Mouse (Mus musculus) yolk sac, embryonic 10.5 days (tissue): ENCODE data around the gene Ppp1r1b.

ENCODE experiments used
- DNase-seq: peaks from one replicate; pipeline ENCODE4 v3.0.0-alpha.2; 2017; ENCODE audit warnings: low spot score

Gene Ppp1r1b

DNA sequence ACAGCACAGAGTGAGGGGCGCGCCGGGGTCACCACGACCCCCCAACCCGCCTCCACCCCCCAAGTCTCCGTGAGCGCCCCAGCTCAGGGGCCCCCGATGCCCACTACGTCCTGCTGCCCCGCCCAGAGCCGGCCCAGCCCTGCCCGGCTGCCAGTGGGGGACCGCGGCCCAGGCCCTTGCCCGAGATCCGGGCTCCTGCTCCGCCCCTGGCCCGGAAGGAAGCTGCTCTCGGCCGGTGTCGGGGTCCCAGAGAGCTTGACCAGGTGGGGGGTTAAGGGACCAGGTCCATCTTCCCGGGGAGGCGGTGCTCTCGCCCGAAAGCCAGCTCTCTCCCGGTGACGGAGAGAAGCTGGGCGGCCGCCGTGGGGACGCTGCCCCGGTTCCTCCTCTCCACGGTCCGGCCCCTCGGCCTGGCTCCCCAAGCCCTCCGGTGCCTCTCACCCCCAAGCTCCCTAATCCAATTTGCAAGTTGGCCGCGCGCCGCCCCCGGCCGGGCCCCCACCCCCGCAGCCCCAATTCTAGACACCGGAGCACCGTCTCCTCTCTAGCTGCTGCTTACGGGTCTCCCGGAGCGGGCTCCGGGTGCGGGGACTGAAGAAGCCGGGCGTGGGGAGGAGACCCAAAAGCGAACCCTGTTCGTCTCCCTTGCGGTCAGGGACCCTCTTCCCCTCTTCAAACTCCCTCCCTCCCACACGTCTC is 19.7 kb upstream of the Ppp1r1b start:
- no peak for DNase-seq

DNA sequence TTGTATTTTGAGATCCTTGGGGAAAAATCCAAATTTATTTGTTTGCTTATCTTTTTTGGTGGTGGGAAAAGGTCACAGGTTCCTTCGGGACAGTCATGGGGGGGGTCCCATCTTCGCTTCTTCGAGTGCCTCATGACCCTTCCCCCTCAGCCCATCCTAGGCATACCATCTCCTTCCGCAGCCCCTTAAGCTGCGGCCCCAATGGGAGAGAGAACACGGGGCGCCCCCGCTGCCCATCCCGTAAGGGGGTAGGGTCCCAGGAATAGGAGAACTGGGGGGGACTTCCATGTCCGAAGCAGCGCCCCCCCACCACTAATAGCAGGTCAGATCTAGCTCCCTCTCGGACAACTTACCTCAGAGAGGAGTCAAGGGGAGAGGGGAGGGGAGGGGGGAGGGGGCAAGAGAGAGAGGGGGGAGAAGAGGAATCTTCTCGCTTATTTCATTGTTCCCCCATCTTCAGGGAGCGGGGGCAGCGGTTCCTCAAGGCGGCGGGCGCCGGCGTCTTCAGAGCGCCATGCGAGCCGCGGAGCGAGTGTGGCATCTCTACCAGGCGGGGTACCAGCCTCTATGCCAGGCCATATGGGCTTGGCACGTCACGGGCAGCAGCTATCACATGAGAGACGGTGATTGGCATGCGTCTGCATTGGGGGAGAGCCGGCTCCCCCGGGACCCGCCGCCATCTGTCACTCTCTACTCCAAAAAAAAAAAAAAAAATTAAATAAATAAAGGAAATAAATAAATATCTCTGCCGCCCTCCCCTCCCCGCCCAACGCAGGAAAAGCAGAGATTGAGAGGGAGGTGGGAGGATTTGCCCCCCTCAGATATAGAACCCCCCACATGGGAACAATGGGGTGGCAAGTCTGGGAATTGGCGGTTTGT is 18.9 kb upstream of the Ppp1r1b start, which contains the start of gene Neurod2:
Gene Neurod2 (minus strand): TSS at position 568 of the 879 bp plus-strand sequence.
- DNase-seq = no peak

DNA sequence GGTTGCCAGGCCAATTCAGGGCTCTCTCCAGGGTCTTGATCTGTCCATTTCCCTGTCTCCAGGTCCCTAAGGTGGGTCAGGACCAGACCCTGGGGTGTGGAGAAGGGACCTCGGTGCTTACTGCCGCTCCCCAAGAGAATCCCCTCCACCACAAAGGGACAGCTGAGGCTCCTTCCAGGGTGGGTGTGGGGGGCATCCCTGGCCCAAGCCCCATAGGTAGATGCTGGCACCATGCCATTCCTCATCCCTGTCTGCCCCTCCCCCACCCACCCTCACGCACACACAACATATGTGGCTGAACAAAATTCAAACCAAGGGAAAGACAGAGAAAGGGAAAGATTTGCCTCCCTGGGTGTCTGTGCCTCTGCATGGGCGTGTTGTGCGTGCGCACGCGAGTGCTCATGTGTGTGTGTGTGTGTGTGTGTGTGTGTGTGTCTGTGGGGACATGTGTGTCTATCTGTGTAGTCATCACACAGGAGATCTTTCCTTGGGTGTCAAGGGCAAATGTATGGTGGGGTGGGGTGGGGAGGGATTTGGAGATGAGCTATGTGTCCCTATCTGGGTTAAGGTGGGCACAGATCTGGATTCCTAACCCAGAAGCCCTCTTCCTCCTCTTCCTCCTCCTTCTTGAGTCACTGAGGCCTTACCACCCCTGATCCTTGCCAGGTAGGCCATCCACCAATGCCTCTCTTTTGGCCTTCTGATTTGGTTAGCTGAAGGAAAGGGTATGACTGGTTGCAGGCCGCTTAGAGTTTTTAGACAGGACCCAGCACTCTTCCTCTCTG is 18.1 kb upstream of the Ppp1r1b start:
- DNase-seq = no peak

DNA sequence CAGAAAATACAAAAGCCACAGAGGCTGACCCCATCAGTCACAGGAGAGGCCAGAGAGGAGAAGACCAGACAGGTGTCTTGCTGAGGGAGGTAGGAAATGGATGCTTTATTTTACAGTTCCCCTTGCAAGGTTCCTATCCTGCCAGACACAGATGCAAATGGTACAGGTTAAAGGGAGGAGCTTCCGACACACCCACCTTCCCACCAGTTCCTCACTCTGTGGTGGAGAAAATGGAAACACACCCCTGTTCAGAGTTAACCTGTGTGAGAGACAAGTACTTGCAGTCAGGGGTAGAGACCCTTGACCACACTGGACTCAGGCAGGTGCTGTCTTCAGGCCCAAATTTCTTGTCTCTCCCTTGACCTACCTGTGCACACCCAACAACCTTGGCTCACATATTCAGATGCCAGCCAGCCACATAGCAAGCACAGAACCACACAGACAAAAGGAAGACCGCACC is 17.4 kb upstream of the Ppp1r1b start:
- DNase-seq = no peak

DNA sequence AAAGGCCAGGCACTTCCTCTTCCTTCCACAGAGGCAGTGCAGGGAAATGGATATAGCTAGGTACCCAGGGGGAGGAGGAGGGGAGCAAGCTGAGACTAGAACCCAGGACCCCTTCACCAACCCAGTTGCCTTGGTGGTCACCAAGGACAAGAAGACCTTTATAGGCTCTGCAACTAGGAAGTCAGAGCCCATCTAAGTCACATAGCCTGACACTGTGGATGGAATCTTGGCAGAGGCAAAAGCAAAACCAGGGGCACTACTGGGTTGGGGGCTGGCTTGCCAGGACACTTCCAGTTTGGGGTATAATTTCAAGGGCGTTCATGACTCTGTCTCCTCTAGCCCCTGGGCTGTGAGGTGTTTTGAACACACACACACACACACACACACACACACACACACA is 16.8 kb upstream of the Ppp1r1b start:
- DNase-seq = no peak

DNA sequence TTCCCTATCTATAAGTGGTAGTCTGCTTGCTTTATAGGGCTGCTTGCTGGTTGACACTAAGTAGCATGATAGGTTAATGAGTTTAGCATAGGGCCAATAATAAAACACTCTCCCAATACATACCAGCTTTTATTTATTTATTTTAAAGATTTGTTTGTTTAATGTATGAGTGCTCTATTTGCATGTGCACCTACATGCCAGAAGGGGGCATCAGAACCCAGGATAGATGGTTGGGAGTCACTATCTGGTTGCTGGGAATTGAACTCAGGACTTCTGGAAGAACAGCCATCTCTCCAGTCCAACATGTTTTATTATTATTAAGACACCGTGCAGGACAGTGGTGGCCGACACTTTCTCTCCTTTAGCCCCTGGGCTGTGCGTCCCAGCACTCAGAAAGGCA is 16.0 kb upstream of the Ppp1r1b start:
- DNase-seq = no peak

DNA sequence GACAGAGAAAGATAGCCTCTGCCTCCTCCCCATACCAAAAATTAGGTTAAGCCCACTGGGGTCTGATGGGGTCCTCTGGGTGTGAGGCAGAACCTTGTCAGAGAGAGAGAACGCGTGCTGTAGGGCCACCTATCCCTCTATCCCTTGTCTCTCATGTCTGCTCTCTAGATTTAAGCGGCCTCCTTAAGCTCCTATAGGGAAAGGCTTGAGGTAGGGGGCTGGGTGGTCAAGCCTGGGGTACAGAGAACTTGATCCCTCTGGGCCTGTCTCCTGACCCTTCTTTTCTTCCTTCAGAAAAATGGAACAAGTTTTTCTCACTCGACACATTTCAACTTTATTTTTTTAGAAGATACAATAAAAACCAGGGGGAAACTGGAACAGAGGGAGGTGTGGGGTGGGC is 15.4 kb upstream of the Ppp1r1b start:
- no peak for DNase-seq

DNA sequence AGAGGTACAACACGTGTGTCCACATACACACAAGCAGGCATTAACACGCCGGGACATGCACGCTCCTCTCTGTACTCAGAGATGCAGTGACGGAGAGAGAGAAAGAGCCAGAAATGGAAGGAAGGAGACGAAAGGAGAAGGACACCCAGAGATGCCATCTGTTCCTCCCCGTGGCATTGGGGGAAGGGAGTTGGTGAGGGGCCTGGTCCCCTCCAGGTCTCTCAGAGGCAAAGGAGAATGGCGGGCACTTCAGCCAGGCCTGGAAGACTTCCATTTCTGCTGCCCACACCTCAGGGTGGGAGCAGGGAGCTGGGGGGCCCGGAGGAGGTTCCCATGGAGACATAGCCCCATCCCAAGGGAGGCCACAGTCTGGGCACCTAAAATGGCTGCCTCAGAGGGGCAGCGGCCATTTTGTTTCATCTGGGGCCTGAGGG is 14.9 kb upstream of the Ppp1r1b start:
- DNase-seq = no peak

DNA sequence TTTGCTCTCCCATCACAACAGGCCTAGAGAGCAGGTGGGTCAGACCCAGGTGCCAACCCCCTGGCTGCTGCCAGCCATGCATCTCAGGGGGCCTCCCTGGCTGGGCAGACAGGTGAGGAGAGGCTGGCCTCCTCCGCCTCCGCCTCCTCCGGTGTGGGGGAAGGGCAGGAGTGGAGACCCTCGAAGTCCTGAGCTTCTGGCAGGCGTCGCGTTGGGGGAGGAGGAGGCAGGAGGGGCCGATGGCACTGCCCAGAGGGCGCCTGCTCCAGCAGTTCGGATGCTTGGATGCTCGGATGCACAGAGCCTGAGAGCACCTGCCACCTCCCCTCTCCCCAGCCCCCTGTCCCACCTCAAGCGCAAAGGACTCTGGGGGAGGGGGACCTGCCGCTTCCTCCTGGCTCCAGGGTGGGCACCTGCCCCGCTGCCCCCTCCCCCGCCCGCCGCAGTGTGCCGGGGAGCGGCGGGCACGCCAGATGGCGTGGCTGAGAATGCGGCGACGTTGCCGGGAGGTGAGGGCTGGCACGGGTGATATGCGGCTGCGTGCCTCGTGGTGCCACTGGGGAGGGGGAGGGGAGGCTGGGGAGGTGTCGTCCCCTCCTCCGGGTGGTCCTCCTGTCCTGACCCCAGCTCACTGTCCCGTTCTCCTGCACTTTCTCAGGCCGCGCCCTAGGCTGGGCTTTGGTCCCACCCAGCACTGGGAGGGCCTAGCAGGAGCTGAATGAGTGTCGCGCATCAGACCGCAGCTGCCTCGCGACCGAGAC is 14.0 kb upstream of the Ppp1r1b start:
- DNase-seq = no peak

DNA sequence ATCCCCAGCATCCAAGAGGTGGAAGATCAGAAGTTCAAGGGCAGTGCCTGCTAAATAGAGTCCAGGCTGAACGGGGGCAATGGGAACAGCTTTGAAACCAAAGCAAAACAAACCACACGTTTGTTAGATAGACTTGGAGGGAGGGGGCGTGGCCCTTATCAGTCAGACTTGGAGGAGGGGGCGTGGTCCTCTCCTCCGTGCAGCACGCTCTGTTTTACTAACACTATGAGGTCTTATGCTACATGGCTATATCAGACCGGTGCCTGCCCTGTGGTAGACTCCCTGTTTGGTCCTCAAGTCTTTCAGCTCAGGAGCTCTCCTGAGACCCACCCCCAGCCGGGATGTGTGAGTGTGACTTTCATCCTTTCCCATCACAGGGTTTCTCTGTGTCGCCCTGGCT is 13.0 kb upstream of the Ppp1r1b start:
- DNase-seq = no peak

DNA sequence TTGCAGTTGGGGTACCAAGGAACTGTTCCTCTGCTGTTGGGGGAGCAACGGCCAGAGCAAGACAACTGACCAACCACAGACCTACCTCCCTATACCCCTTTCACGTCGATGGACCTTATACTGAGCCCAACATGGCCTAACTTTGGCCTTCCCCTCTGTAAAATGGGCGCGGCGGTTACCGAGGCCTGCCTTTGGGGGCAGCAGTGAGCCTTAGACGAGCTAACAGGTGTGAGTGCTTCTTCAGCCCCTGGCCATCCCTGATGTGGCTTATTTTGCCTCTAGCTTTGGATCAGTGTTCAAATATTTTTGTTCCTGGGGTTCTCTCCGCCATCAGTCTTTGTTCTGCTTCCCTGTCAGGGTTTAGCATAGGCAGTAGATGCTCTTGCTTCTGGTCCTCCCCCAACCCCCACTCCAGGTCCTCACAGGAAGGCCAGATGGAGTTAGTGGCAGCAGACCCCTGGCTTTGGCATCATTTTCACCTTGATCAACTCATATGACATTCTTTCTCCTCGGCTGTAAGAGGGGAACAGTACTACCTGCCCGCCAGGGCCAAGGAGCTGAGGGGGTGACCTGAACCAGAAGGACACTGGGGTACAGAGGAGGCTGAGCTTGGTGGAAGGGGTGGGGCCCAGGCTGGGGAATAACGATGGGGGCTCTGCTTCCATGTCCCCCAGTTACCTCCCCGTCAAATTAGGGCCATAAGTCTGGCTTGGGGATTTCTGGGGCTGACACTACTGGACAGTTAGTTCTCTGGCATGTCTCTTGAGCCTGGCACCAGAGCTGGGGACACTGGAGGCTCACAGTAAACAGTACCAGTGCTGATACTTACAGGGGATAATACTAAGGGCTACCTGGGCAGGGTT is 11.7 kb upstream of the Ppp1r1b start:
- no peak for DNase-seq

DNA sequence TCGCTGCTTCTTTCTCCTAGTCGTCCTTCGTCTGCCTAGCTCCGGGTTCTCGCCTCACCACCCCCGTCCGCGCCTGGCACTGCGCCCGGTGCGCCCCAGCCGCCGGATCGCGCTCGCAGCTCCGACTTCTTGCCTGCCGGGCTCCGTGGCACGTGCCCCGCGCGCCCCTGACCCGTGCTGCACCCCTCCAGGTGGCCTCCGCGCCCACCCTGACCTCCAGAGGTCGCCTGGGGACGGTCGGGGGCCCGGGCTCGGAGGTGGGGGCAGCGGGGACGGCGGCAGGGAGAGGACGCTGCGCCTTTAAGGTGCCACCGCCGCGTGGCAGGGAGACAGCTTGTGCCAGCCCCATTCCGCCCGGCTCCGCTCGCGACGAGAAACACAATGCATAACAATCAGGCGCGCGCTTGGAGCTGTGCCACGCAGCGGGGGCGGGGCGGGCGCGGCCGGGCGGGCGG is 9.7 kb upstream of the Ppp1r1b start:
- DNase-seq = no peak

DNA sequence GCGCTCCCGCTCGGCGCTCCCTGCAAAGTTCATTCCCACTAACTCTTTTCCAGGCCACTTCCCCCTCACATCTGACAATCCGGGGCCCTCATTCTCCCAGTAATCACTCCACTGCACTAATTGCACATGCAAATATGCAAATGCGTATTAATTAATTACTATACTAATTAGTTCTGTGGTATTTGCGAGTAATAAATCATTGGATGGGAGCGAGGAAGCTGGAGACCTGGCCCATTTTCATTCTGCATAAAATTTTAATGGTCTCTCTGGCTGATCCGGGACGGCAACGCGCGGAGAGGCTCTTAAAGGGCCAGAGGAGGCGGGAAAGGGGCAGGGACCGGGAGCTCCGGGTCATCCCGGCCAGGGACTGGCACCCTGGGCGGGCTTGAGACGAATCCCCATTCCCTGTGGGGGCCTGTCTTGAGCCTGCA is 9.1 kb upstream of the Ppp1r1b start:
- no peak for DNase-seq

DNA sequence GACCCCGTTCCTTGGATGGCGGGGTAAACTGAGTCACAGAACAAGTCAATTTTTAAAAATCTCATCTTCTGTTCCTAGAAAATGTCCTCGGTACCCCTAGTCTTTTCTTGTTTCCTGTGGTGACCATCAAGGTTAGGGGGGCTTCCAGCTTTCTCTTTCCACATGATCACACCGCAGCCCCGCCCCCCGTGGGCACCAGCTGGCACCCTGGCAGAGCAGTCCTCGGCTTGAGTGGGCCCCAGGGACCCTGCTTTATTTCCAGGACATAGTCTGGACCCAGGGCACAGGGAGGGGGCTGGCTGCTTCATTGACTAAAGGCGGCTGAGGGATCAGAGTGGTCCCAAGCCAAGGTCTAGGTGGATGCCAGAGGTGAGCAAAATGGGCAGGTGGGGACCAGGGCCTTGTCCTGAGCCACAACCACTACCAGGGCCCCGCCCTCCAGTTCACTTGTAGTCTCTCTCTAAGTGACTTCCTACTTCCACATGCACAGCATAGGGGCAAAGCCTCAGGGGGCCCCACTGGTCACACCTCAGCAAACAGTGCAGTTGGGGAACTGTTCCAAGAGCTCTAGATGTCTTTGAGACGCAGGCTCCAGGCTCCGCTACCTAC is 8.4 kb upstream of the Ppp1r1b start:
- DNase-seq = no peak

DNA sequence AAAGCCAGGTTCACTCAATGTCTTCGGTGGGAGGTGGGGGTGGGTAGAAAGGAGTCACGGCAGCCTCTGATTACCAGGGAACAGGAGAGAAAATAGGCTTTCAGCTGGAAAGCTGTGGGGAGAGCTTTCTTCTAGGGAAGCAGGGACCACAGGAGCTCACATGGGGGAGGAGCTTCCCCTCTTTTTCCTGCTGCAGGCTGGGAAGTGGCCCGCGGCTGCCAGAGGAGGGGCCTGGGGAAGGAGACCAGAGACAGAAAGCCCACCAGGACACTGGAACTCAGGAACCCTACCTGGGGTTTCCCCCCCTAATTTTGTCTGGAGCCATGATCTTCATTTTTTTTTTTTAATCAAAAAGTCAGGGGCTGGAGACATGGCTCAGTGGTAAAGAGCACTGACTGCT is 7.6 kb upstream of the Ppp1r1b start:
- no peak for DNase-seq

DNA sequence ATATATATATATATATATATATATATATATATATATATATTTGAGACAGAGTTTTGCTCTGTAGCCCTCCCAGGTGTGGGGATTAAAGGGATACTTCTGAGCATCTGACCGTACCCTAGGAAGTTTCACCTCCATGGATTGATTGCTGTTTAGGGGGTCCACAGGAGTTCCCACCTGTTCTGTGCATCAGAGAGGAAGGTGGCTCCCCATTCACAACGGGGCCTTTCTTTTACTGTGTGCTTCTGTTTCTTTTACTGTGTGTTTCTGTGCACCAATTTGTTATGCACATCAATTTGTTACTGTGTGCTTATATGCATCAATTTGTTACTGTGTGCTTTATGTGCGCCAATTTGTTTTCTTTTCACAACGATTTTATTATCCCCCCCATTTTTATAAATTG is 7.0 kb upstream of the Ppp1r1b start:
- DNase-seq = no peak

DNA sequence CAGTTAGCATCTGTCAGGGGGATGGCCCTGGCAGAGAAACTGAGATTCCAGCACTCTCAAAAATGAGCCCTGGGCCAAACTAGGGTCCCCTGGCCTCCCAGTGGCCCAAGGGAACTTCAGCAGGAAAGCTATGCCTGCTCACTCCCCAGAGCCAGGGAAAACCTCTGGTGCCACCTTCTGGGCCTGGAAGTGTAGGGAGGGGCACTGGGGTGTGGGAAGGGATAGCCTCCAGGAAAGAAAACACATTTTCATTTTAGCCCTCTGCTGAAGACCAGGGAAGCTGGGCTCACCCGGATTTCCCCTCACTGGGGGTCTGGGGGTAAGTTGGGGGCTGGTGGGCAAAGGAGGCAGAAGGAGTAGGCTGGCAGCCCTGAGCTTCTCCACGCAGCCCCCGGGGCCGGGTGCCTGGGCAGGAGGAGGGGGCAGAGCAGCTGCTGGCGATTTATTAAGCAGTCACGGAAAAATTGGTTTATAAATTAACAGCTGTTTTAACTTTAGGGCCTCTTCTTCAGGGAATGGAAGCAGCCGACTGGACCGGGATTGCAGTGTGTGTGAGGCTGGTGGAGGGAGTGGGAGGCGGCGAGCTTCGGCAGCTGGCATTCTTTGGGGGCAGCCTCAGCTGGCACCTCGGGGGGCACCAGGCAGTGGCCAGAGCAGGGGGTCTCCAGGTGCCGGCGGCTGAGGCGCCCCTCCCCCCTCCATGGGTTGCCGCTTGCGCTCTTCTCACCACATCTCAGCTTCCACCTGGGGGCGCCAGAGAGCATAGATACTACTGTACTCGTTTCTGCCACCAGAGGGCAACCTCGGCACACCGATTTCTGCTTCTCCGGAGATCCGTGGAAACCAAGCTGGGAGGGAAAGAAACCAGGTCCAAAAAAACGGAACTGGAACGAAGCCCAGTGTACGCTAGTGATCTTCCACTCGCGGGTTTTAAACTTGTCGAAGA is 5.9 kb upstream of the Ppp1r1b start:
- peak; percentile 76 for DNase-seq

DNA sequence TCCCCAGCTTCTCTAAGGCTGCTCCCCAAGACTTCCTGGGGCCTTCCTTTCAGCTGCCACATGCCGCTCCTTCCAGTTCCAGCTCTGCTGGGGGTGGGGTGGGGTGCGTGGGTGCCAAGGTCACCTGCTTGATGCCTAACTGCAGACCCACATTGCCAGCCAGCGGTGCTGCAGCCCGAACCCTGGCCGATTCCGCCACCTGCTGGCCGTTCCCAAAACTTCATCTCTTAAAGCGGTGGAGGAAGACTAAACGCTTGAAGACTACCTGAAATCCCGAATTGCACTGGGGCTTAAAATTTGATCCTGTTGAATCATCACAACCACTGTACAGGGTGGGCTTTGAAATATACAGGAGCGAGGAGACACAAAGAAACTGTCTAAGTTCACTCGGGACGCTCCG is 3.0 kb upstream of the Ppp1r1b start:
- DNase-seq = peak; percentile 55

DNA sequence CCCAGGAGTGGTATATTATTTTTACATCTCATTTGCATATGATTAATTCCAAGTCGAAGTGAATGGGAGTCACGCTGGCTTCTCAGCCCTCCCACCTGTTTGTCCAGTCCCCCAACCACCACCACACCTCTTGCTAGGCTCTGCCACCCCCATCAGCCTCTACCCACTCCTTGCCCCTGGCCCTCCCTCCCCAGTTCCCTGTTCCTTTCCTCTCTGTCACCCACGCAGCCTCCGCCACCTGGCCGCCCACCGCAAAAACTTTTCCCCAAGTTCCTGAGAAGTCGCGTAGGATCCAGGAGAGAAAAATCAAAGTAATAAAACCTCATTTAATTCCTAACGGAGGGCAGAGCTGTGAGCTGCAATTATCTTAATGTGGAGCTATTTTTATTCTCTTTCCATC is 2.0 kb upstream of the Ppp1r1b start:
- no peak for DNase-seq
